Comparison of ENCODE assay signal across 19 mouse cellular contexts in genomic region chr7:70433358-70433757, GRCm38 (mm10).
DNase-seq lines count a peak whose midpoint lies in the region; ATAC-seq and TF ChIP-seq lines count a peak whose summit lies in the region.
"Had no signal": no experiment of that assay in that cellular context is flagged by ENCODE, and none has a peak within 500 bp of the region (broad histone marks: within the 10 kb centered on the region; RNA-seq: fewer than 3 reads in every experiment).

No protein-coding gene starts in this region.

- H3K9ac ChIP-seq in kidney, embryonic 14.5 days (ENCODE audit: low read depth, low read length) = no peak overlapping the region
- H3K9ac ChIP-seq in lung, embryonic 14.5 days = no peak overlapping the region
- H3K9ac ChIP-seq: forebrain, embryonic 15.5 days; hindbrain, embryonic 12.5 days had no signal

- TF ChIP-seq CTCF in lung, embryonic 14.5 days (IDR thresholded peaks at IDR 0.05; ENCODE audit: low read depth) = no peak

- no peak overlapping the region for H3K4me3 ChIP-seq in kidney, embryonic 14.5 days (ENCODE audit: low read length)
- H3K4me3 ChIP-seq in lung, embryonic 14.5 days (ENCODE audit: low read depth, low read length) = no peak overlapping the region
- H3K4me3 ChIP-seq: forebrain, embryonic 15.5 days; heart, embryonic 10.5 days; hindbrain, embryonic 12.5 days had no signal

- peak overlapping the region; percentile 47; the same call in 1 of the 2 replicates for H3K27ac ChIP-seq in kidney, embryonic 14.5 days (ENCODE audit: low read depth, low read length)
- no peak overlapping the region for H3K27ac ChIP-seq in lung, embryonic 14.5 days (ENCODE audit: low read depth)
- H3K27ac ChIP-seq: forebrain, embryonic 15.5 days; heart, embryonic 10.5 days; hindbrain, embryonic 12.5 days had no signal

- H3K9me3 ChIP-seq in kidney, embryonic 14.5 days (ENCODE audit: control insufficient read depth, low read length) = no peaks in the 10 kb centered on the region
- H3K9me3 ChIP-seq in lung, embryonic 14.5 days (ENCODE audit: low read depth, low read length) = no peaks in the 10 kb centered on the region
- H3K9me3 ChIP-seq: forebrain, embryonic 15.5 days; heart, embryonic 10.5 days; hindbrain, embryonic 12.5 days had no signal

- H3K4me2 ChIP-seq in kidney, embryonic 14.5 days (replicated peaks; ENCODE audit: low read depth, low read length) = no peak overlapping the region
- no peak overlapping the region for H3K4me2 ChIP-seq in lung, embryonic 14.5 days
- H3K4me2 ChIP-seq: forebrain, embryonic 15.5 days; hindbrain, embryonic 12.5 days had no signal

- 0 out of 2 replicates have a peak, but pooled peaks cover 8% of the 10 kb centered on the region for H3K4me1 ChIP-seq in kidney, embryonic 14.5 days (ENCODE audit: control insufficient read depth, insufficient read depth, low read length)
- 0 out of 2 replicates have a peak, but pooled peaks cover 9% of the 10 kb centered on the region for H3K4me1 ChIP-seq in lung, embryonic 14.5 days (ENCODE audit: insufficient read depth)
- H3K4me1 ChIP-seq: forebrain, embryonic 15.5 days; hindbrain, embryonic 12.5 days had no signal

- H3K36me3 ChIP-seq in kidney, embryonic 14.5 days (ENCODE audit: control insufficient read depth, insufficient read depth, low read length) = no peaks in the 10 kb centered on the region
- no peaks in the 10 kb centered on the region for H3K36me3 ChIP-seq in lung, embryonic 14.5 days (ENCODE audit: insufficient read depth)
- H3K36me3 ChIP-seq: forebrain, embryonic 15.5 days; heart, embryonic 10.5 days; hindbrain, embryonic 12.5 days had no signal

- ATAC-seq in kidney, embryonic 14.5 days (ENCODE audit: low FRiP score, low TSS enrichment) = no peak
- ATAC-seq in lung, embryonic 14.5 days (ENCODE audit: insufficient read depth) = no peak
- no peak for ATAC-seq in inflammation-experienced regulatory T-cells, adult 6 months
- ATAC-seq: forebrain, embryonic 15.5 days; hindbrain, embryonic 16.5 days had no signal

- 66% methylated on average over 6 of the region's 6 CpGs for WGBS in kidney, embryonic 14.5 days
- 36% methylated on average over 6 of the region's 6 CpGs for WGBS in lung, embryonic 14.5 days

- peak; percentile 19 for DNase-seq in embryo, embryonic 11 days
- DNase-seq in embryo, embryonic 10.5 days (ENCODE audit: low spot score) = no peak
- no peak for DNase-seq in kidney, adult 18-20 months
- peak; percentile 17 for DNase-seq in lung, embryonic 14.5 days
- no peak for DNase-seq in lung, postnatal 25 days (ENCODE audit: low spot score)
- DNase-seq in thymus, postnatal 10 days (ENCODE audit: low spot score in 2 of 2) = no peak
- DNase-seq: cerebellum, adult 11 months; cerebellum, adult 8-10 months; cerebellum, postnatal 14 days; gastrocnemius, postnatal 10 days; heart, adult 18-20 months; heart, postnatal 10 days; heart, postnatal 4 days had no signal

- H3K27me3 ChIP-seq in kidney, embryonic 14.5 days (ENCODE audit: control insufficient read depth, insufficient read depth, low read length) = no peaks in the 10 kb centered on the region
- H3K27me3 ChIP-seq in lung, embryonic 14.5 days (ENCODE audit: insufficient read depth, low read length) = no peaks in the 10 kb centered on the region
- H3K27me3 ChIP-seq: forebrain, embryonic 15.5 days; hindbrain, embryonic 12.5 days had no signal

Comparison
In these comparisons a context has a peak if more than half of its experiments do, and no peak if none do; other contexts are left out.
1. DNase-seq: peak in embryo, embryonic 11 days (single experiment) and lung, embryonic 14.5 days (single experiment); none in embryo, embryonic 10.5 days (single experiment), kidney, adult 18-20 months (single experiment), lung, postnatal 25 days (single experiment) and thymus, postnatal 10 days (0 of 2).